Mouse (Mus musculus): ENCODE measurements around the gene Hes6.

The Hes6 gene

GRCm38 (mm10) chr1:91439776-91440175 lies 25.9 kb upstream of the Hes6 start:
- no peak for DNase-seq

DNA sequence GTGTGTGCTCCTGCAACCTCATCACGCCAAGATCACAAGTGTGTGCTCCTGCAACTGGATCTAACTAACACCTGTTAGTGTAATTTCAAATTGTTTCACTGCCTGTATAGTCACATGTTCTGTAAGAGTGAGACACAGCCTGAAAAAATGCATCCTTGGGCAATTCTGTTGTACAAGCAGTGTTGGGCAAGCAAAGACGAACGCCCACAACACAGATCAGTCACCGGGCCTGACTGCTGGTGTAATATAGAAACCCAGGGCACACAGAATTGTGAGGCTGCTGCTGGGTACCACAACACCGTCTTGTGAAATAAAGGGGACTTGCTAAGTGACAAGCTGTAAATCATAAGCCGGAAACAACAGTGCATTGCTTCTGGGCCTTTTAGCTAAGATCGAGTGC lies 23.7 kb upstream of the Hes6 start:
- no peak for DNase-seq

- DNase-seq = no peak
Observed at GRCm38 (mm10) chr1:91437083-91437400, 23.2 kb upstream of the Hes6 start.

DNA sequence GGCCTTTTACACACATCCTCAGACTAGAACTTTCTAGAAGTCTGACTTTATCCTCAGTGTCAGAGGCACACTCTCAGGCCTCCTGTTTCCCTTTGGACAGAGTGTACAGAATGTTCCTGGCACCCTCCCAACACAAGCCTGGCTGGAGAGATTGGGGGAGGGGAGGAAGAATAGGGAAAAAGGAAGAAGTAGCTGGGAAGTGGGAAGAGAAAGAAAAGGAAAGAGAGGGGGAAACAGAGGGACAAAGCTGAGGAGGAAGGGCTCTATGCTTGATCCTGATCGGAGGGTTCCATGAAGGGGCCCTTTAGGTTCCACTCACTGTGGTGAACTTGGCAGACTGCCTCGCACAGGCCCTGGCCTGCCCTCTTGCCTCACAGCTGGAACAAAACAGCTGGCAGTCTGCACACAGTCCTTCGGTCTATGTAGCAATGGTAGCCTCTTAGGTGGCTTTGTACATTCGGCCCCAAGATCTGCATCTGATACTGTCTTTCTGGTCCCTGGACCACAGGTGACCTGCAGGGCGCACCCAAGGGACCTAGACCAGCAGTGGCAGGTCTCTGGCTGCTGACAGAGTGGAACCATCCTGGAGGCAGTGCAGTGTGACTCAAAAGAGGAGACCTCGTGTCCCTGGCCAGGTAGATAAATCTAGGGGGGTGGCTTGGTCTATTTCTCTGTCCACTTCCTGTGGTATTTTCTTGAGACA lies 22.7 kb upstream of the Hes6 start:
- peak; percentile 37 for DNase-seq

- no peak for DNase-seq
Observed at GRCm38 (mm10) chr1:91435606-91436130, 21.8 kb upstream of the Hes6 start.

DNA sequence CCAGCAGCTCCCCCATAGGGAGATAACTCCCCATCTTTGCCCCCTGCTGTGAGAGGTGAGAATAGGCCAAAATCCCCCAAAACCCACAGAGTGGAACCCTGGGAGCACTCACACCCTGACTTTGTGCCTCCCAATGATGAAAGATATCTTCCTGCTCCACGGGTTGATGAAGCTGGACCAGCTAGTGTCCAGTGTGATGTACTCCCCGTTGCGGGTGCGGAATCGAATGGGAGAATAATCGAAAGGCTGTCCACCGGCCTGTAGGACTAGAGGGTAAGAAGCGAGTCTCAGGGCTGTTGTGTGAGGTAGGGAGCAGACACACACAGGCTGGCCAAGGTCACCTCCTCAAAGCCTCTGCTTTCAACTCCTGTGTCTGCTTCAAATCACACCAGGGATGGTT lies 21.1 kb upstream of the Hes6 start:
- no peak for DNase-seq

DNA sequence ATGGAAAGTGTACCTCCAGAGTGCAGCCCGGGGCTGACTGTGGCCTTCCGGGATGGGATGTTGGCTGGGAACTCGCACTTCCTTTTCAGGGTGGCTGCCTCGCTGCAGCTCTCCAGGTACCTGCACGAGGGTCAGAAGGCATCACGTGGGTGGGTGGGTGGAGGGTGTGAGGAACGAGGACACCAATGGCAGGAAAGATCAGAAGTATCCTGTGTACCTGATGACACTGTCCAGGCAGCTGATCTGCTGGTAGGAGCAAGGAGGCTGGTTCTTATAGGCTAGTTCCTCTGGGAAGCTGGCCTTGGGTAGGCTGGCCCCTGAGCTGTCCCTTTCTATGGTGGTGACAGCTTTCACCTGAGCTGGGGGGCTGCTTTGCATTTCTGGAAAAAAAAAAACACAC lies 16.9 kb upstream of the Hes6 start:
- no peak for DNase-seq

DNA sequence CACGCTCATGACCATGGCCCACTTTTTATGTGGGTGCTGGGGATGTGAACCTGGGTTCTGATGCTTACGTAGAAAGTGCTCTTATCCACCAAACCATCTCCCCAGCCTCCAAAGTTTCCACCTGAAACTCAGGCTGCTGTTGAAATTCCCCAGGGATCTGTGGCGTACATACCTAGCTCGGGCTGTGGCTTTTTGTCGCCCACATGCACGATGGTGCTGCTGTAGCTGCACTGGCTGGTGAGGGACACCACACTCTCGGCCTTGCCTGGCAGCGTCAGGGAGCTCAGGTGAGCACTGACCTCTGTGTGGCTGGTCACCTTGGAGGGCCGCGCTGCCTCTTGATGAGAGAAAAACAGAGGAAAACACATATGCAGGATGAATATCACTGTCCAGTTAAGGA lies 15.4 kb upstream of the Hes6 start:
- no peak for DNase-seq

GRCm38 (mm10) chr1:91428614-91429013 lies 14.8 kb upstream of the Hes6 start:
- peak; percentile 91 for DNase-seq

DNA sequence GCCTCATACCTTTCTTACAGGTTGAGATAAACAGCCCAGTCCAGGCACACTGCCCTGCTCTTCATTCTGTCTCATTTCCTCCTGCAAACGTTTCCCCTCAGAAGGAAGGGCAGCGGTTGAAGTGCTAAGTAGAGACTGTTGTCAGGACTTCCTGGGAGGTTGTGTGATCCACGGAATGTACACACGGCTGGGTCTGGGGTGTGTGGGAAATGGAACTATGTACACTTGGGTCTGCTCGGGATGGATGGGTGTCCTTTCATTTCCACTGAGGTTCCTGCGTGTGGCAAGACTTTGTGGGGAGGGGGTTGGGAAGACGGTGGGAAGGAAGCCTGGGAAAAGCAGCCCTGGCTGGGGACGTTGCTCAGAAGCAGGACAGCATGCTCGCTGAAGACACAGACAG lies 12.6 kb upstream of the Hes6 start:
- DNase-seq = no peak

DNA sequence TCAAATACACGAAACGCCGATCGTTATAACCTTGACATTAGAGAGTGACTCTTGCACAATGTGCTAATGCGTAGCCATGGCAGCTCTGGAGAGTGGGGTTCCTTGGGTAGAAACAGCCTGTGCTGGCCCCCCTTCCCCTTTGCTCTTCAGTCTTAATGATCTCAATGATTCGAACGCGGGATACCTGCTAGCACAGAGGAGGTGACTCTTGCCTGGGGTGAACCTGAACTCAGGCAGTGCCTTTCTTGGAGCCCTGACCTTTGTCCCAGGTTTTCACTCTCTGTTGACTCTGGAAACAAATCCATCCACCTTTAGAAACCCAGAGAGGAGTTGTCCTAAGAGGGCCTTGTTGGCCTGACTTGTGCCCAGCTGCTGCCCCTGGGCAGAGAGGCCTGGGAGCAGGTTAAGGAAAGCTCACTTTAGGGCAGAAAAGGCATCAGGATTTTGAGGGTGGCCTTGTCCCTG lies 6.8 kb upstream of the Hes6 start:
- DNase-seq = no peak

DNA sequence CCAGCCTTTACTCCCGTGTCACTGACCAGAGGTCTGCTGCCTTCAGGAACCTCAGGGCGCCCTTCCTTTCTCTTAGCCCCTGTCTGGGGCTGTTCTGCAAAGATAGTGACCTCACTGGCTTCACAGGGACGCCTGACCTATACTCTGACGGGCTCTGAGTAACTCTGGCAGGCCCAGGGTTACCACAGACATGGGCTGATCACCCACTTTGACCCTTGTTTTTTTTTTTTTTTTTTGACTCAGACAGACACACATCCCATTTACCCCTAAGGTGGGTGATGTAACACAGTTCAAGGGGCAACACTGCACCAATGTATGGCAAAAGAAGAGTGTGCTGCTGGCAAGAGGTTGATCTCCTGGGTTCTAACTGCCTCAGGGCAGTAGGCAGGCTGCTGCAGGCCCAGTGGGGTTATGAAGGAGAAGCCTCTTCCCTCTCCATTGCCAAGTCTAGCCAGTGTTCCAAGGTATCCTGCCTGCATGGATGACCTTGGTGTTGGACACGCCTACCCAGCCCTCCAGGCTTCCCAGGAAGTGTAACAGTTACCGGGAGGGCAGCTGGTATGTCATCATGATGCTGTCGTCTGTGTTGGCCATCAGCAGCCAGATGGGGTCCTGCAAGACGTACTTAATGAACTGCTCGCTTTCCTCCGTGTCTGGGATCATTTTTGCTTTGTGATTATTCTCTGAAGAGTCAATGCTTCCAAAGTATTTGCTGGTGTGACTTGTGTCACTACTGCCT lies 6.2 kb upstream of the Hes6 start:
- DNase-seq = no peak

- DNase-seq = no peak
Observed at GRCm38 (mm10) chr1:91417991-91418390, 4.2 kb upstream of the Hes6 start.

- DNase-seq = no peak
Observed at GRCm38 (mm10) chr1:91415311-91415710, 1.5 kb upstream of the Hes6 start.

- DNase-seq = peak; percentile 33
Observed at GRCm38 (mm10) chr1:91414903-91415302, 1.1 kb upstream of the Hes6 start.

DNA sequence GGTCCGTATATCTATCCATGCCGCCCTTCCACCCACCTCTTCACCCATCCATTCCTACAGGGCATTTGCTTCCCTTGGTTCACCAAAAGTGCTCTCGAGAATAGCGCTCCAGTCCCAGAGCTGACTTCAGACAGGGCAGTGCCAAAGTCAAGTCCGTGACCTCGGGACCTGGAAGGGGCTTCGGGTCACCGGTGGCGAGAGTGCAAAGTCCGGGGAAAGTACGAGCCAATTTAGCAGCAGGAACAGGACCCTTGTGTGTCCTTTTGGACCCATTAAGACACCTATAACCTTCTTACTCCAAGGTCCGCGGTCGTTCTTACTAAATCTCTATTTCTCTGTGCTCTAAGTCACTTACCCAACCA lies 321 bp downstream of the Hes6 start:
- DNase-seq = peak; percentile 35

DNA sequence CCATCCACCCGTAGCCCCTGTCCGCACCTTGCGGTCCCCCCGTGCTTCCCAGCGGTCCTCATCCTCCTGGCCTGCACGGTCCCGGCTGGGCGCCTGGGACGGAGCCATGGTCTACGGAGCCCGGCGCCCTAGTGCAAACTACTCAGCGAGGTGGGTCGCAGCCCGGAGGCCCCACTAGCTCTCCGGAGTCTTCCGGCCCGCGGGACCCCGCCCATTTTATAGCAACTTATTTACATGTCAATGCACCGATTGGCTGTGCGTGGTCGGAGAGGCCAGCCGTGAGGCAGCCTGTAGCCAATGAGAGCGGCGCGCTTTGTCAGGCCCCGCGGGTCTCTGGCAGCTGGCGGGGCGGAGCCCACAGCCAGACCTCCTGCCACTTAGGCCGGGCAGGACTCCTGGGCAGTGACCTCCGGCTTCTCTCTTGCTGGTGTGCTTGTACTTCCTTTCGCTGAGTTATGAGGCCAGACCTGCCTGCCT lies 770 bp downstream of the Hes6 start:
- DNase-seq = peak; percentile 87

- peak; percentile 48 for DNase-seq
Observed at GRCm38 (mm10) chr1:91412286-91413029, 1.4 kb downstream of the Hes6 start.

DNA sequence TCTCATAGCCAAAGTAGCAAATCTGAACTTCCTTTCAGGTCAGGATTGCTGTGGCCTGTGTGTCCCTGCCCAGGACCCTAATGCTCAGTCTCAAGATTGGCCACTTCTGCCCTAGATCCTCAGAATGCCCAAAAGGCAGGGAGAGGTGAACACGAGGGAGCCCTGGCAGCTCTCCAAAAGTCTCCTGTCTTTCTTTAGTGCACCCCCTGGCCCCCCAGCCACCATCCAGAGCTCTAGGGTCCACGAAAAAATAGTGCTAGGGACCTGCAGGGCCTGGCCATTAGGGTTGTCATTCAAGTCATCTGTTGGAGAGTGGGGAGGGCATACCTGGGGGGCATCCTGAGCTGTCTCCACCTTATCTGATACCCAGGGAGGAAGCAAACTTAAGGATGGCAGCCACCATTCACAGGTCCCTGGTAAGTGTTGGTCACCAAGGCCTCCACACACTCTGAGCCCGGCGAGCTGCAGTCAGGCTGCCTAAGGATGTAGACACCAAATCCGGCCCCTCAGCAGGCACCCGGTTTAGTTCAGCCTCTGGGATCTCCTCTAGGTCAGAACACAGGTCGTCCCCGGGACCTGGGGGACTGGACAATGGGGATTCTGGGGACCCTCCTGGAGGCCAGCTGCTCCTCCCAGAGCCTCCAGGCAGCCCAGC lies 2.1 kb downstream of the Hes6 start:
- peak; percentile 29 for DNase-seq

GRCm38 (mm10) chr1:91407819-91408218 lies 6.0 kb downstream of the Hes6 start:
- no peak for DNase-seq

GRCm38 (mm10) chr1:91405406-91406169 lies 8.2 kb downstream of the Hes6 start:
- no peak for DNase-seq

DNA sequence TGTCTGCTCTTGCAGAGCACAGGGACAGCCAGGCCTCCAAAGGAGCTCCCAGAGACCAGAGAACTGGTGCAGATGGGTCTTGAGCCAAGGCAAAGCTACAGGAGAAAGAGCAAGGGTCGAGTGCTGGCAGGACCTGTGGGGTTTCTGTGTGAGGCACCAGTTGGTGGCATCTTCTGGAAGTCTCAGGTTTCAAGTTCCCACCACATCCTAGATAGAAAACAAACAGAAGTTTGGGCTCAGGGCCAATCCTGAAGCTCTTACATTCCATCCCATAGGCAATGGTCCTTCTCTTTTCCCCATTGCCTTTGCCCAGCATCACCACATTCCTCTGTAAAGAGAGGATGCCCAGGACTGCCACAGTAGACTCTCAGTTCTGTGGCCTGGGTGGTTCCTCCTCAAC lies 8.9 kb downstream of the Hes6 start:
- DNase-seq = no peak
